Mouse (Mus musculus) erythroblast, embryonic 14.5 days (primary cell): ENCODE results near the gene Skint8. TPM values are rescaled to one million over a fixed set of nuclear protein-coding genes. Genes with fewer than 3 reads are reported as not detected.
"Not testable (repeated sequence)": the region's sequence is repeated elsewhere in the genome, so short reads cannot be mapped to it uniquely, and the experiment has no call there.

Source experiments
- H3K27me3 ChIP-seq: 2 replicates; pipeline ENCODE4 v1.6.1; 2012; ENCODE audit warnings: inconsistent platforms; ENCODE audit not compliant: control insufficient read depth
- H3K36me3 ChIP-seq: 2 replicates; pipeline ENCODE4 v1.6.1; 2012; ENCODE audit warnings: mild to moderate bottlenecking, inconsistent platforms; ENCODE audit not compliant: control insufficient read depth
- H3K4me1 ChIP-seq: 2 replicates; pipeline ENCODE4 v1.6.1; 2012; ENCODE audit warnings: inconsistent platforms; ENCODE audit not compliant: control insufficient read depth
- H3K4me3 ChIP-seq: replicated peaks from 2 replicates; pipeline ENCODE3; 2012; ENCODE audit warnings: moderate library complexity, mild to moderate bottlenecking, inconsistent platforms
- H3K9me3 ChIP-seq: 2 replicates; pipeline ENCODE4 v1.6.1; 2012; ENCODE audit warnings: low read length, inconsistent platforms, mixed read lengths; ENCODE audit not compliant: control insufficient read depth
- GATA1 ChIP-seq: IDR thresholded peaks from 2 replicates; pipeline ENCODE4 v1.6.1; 2012; ENCODE audit warnings: low read length, inconsistent platforms, mixed read lengths
- TAL1 ChIP-seq: IDR thresholded peaks from 3 replicates; pipeline ENCODE4 v1.6.1; 2012; ENCODE audit warnings: low read length, inconsistent platforms, mixed read lengths
- polyA plus RNA-seq: library from polyadenylated mRNA; stranded (reverse); fragments of >175 nt; gene quantifications from 2 replicates; pipeline ENCODE4 v1.2.3, GENCODE M21; 2012

Skint8 gene
- not detected in 2 replicates for polyA plus RNA-seq

GRCm38 (mm10) chr4:111919092-111919491 is at the start of gene Skint8:
Gene Skint8, plus strand, starts transcription at chr4:111919392.
- H3K36me3 ChIP-seq: no peaks in the 10 kb centered on the region
- H3K27me3 ChIP-seq: no peaks in the 10 kb centered on the region
- H3K4me3 ChIP-seq: no peak within 1 kb of the TSS
- TF ChIP-seq GATA1 (no peak), TAL1 (no peak)
- H3K4me1 ChIP-seq: no peaks in the 10 kb centered on the region
- no peaks in the 10 kb centered on the region for H3K9me3 ChIP-seq

GRCm38 (mm10) chr4:111880112-111880875 is 38.9 kb upstream of the Skint8 start:
- Histone ChIP-seq H3K9me3 (no peaks in the 10 kb centered on the region), H3K4me1 (no peaks in the 10 kb centered on the region), H3K4me3 (no peak overlapping the region), H3K27me3 (no peaks in the 10 kb centered on the region), H3K36me3 (no peaks in the 10 kb centered on the region)
- TF ChIP-seq GATA1 (no peak), TAL1 (no peak)

- H3K27me3 ChIP-seq: no peaks in the 10 kb centered on the region
- no peaks in the 10 kb centered on the region for H3K4me1 ChIP-seq
- H3K9me3 ChIP-seq: no peaks in the 10 kb centered on the region
- no peak for TF ChIP-seq TAL1
- TF ChIP-seq GATA1: no peak
- H3K36me3 ChIP-seq: no peaks in the 10 kb centered on the region
- H3K4me3 ChIP-seq: no peak overlapping the region
These were observed 35.6 kb upstream of the Skint8 start for GRCm38 (mm10) chr4:111883543-111883942.

- Histone ChIP-seq H3K4me1 (no peaks in the 10 kb centered on the region), H3K4me3 (no peak overlapping the region), H3K9me3 (no peaks in the 10 kb centered on the region), H3K27me3 (no peaks in the 10 kb centered on the region), H3K36me3 (no peaks in the 10 kb centered on the region)
- TF ChIP-seq TAL1 (no peak), GATA1 (no peak)
These were observed 33.2 kb upstream of the Skint8 start for GRCm38 (mm10) chr4:111886018-111886417.

GRCm38 (mm10) chr4:111886607-111887006 is 32.6 kb upstream of the Skint8 start:
- no peaks in the 10 kb centered on the region for H3K4me1 ChIP-seq
- no peaks in the 10 kb centered on the region for H3K36me3 ChIP-seq
- TF ChIP-seq TAL1 (no peak), GATA1 (no peak)
- no peaks in the 10 kb centered on the region for H3K9me3 ChIP-seq
- no peak overlapping the region for H3K4me3 ChIP-seq
- no peaks in the 10 kb centered on the region for H3K27me3 ChIP-seq

- Histone ChIP-seq H3K27me3 (no peaks in the 10 kb centered on the region), H3K9me3 (no peaks in the 10 kb centered on the region), H3K36me3 (no peaks in the 10 kb centered on the region), H3K4me1 (no peaks in the 10 kb centered on the region), H3K4me3 (no peak overlapping the region)
- no peak for TF ChIP-seq TAL1
- TF ChIP-seq GATA1: no peak
These were observed 27.1 kb upstream of the Skint8 start for GRCm38 (mm10) chr4:111892138-111892537.

GRCm38 (mm10) chr4:111897755-111898154 is 21.4 kb upstream of the Skint8 start:
- Histone ChIP-seq H3K27me3 (no peaks in the 10 kb centered on the region), H3K4me1 (no peaks in the 10 kb centered on the region), H3K9me3 (no peaks in the 10 kb centered on the region), H3K4me3 (no peak overlapping the region), H3K36me3 (no peaks in the 10 kb centered on the region)
- no peak for TF ChIP-seq GATA1
- no peak for TF ChIP-seq TAL1

GRCm38 (mm10) chr4:111898566-111898965 is 20.6 kb upstream of the Skint8 start:
- H3K4me3 ChIP-seq: no peak overlapping the region
- TF ChIP-seq TAL1 (no peak), GATA1 (no peak)
- H3K27me3 ChIP-seq: no peaks in the 10 kb centered on the region
- no peaks in the 10 kb centered on the region for H3K36me3 ChIP-seq
- H3K4me1 ChIP-seq: no peaks in the 10 kb centered on the region
- H3K9me3 ChIP-seq: no peaks in the 10 kb centered on the region

GRCm38 (mm10) chr4:111900491-111900890 is 18.7 kb upstream of the Skint8 start:
- not testable (repeated sequence) for H3K36me3 ChIP-seq, H3K27me3 ChIP-seq, H3K4me3 ChIP-seq, H3K4me1 ChIP-seq, H3K9me3 ChIP-seq

GRCm38 (mm10) chr4:111901473-111901872 is 17.7 kb upstream of the Skint8 start:
- Histone ChIP-seq H3K36me3 (no peaks in the 10 kb centered on the region), H3K4me1 (no peaks in the 10 kb centered on the region), H3K27me3 (no peaks in the 10 kb centered on the region), H3K4me3 (no peak overlapping the region), H3K9me3 (no peaks in the 10 kb centered on the region)
- TF ChIP-seq GATA1 (no peak), TAL1 (no peak)
